Comparison of ENCODE assay signal across 22 mouse cellular contexts in genomic region chr6:50394432-50394831, GRCm38 (mm10).
DNase-seq lines count a peak whose midpoint lies in the region; ATAC-seq and TF ChIP-seq lines count a peak whose summit lies in the region.
"Had no signal": no experiment of that assay in that cellular context is flagged by ENCODE, and none has a peak within 500 bp of the region (broad histone marks: within the 10 kb centered on the region; RNA-seq: fewer than 3 reads in every experiment).

No protein-coding gene starts in this region.

- no peaks in the 10 kb centered on the region for H3K79me2 ChIP-seq in myocyte (ENCODE audit: control insufficient read depth, insufficient read depth)

- H3K4me2 ChIP-seq in myocyte (ENCODE audit: low read depth) = peak overlapping the region; percentile 40
- H3K4me2 ChIP-seq: heart, embryonic 15.5 days; hindbrain, embryonic 14.5 days; midbrain, embryonic 15.5 days had no signal

- no peak for TF ChIP-seq POLR2A in myocyte (IDR thresholded peaks at IDR 0.05; ENCODE audit: insufficient read length, low read depth)

- DNase-seq in cerebellum, adult 18-20 months = peak; percentile 41 to 60
- peak; percentile 47 for DNase-seq in cerebellum, adult 8-10 months
- DNase-seq in retina, postnatal 1 day = no peak
- no peak for DNase-seq in urinary bladder, postnatal 10 days (ENCODE audit: low spot score)
- no peak for DNase-seq in gastrocnemius, postnatal 25 days
- DNase-seq: adrenal gland, postnatal 14 days; gastrocnemius, postnatal 10 days; heart, adult 11 months; heart, postnatal 36 days; kidney, adult 18-20 months; kidney, postnatal 14 days; layer of hippocampus, postnatal 36 days; lung, postnatal 4 days; right cerebral cortex, postnatal 14 days; thymus, postnatal 14 days had no signal

- H3K4me3 ChIP-seq in myocyte = no peak overlapping the region
- H3K4me3 ChIP-seq: heart, embryonic 15.5 days; midbrain, embryonic 15.5 days had no signal

- no peaks in the 10 kb centered on the region for H3K27me3 ChIP-seq in myocyte (ENCODE audit: control insufficient read depth, insufficient read depth, insufficient read length)
- H3K27me3 ChIP-seq: heart, embryonic 15.5 days; midbrain, embryonic 15.5 days had no signal

- H3K36me3 ChIP-seq in myocyte (ENCODE audit: control insufficient read depth, insufficient read depth) = no peaks in the 10 kb centered on the region
- H3K36me3 ChIP-seq: heart, embryonic 15.5 days; midbrain, embryonic 15.5 days had no signal

- no peak for ATAC-seq in cerebellum, adult (ENCODE audit: insufficient number of reproducible peaks, low FRiP score, low TSS enrichment)
- peak; percentile 1 for ATAC-seq in CD4-positive, CD25-positive, alpha-beta regulatory T cell, adult 4 months
- ATAC-seq: forebrain, embryonic 14.5 days; midbrain, embryonic 15.5 days had no signal

- no peak overlapping the region for H3ac ChIP-seq in myocyte (ENCODE audit: control insufficient read depth, insufficient read length)

TF ChIP-seq in myocyte, 11 proteins besides CTCF, POLR2A, EP300 and RAD21:
- no peak for TF ChIP-seq REST (IDR thresholded peaks at IDR 0.05; ENCODE audit: insufficient read depth, insufficient read length)
- TF ChIP-seq E2F4 (IDR thresholded peaks at IDR 0.05; ENCODE audit: insufficient read depth) = no peak
- TF ChIP-seq TCF12 (IDR thresholded peaks at IDR 0.05; ENCODE audit: insufficient read depth, poor library complexity, severe bottlenecking) = no peak
- no peak for TF ChIP-seq CEBPB (IDR thresholded peaks at IDR 0.05; ENCODE audit: insufficient read depth, poor library complexity, severe bottlenecking)
- no peak for TF ChIP-seq USF1 (IDR thresholded peaks at IDR 0.05; ENCODE audit: low read depth)
- no peak for TF ChIP-seq TCF3 (IDR thresholded peaks at IDR 0.05; ENCODE audit: insufficient read length, low read depth)
- no peak for TF ChIP-seq MAX (IDR thresholded peaks at IDR 0.05; ENCODE audit: low read depth)
- TF ChIP-seq SRF (IDR thresholded peaks at IDR 0.05; ENCODE audit: control insufficient read depth, insufficient read length, low read depth) = no peak
- TF ChIP-seq MYOD1 (IDR thresholded peaks at IDR 0.05; ENCODE audit: control insufficient read depth in 1 of 3, insufficient read length in 2 of 3, low read depth in 2 of 3) = no peak
- TF ChIP-seq MYOG (IDR thresholded peaks at IDR 0.05; ENCODE audit: control insufficient read depth in 1 of 3, insufficient read depth in 1 of 3, insufficient read length in 2 of 3, low read depth in 2 of 3) = no peak
- TF ChIP-seq POLR2AphosphoS2 (IDR thresholded peaks at IDR 0.05; ENCODE audit: insufficient read length, low read depth) = no peak

Comparison
In these comparisons a context has a peak if more than half of its experiments do, and no peak if none do; other contexts are left out.
1. DNase-seq: peak in cerebellum, adult 18-20 months (2 of 2) and cerebellum, adult 8-10 months (single experiment); none in retina, postnatal 1 day (single experiment), urinary bladder, postnatal 10 days (single experiment) and gastrocnemius, postnatal 25 days (single experiment).